Mouse (Mus musculus): Measurements from ENCODE around the gene Krtap1-3. TPM values are rescaled to one million over a fixed set of nuclear protein-coding genes. Genes with fewer than 3 reads are reported as not detected.

Krtap1-3 gene
- polyA plus RNA-seq, 1 experiment from 2014 or later, result not detected

GRCm38 (mm10) chr11:99585096-99585495, 6.0 kb downstream of the Krtap1-3 start:
- Histone ChIP-seq H3K9me3 (no peaks in the 10 kb centered on the region), H3K4me2 (no peak overlapping the region), H3K36me3 (replicated peaks) (no peaks in the 10 kb centered on the region), H3K4me1 (no peaks in the 10 kb centered on the region), H3K27me3 (no peaks in the 10 kb centered on the region; the same call in 1 of the 2 replicates), H3K4me3 (replicated peaks) (no peak overlapping the region), H3K9ac (no peak overlapping the region), H3K27ac (no peak overlapping the region)
- WGBS, result 95% methylated on average over 7 of the region's 7 CpGs
- no peak for ATAC-seq (ENCODE audit: low FRiP score)

- WGBS, result 85% methylated on average over 5 of the region's 5 CpGs
These were observed 7.9 kb downstream of the Krtap1-3 start, which contains the start of gene Krtap1-4 for GRCm38 (mm10) chr11:99583245-99583704. Gene Krtap1-4, minus strand, starts transcription at chr11:99583654.

GRCm38 (mm10) chr11:99581564-99581963, 9.6 kb downstream of the Krtap1-3 start:
- Histone ChIP-seq H3K4me1 (no peaks in the 10 kb centered on the region), H3K4me2 (no peak overlapping the region), H3K9ac (no peak overlapping the region), H3K27me3 (no peaks in the 10 kb centered on the region; the same call in 1 of the 2 replicates), H3K4me3 (replicated peaks) (no peak overlapping the region), H3K27ac (no peak overlapping the region), H3K9me3 (no peaks in the 10 kb centered on the region), H3K36me3 (replicated peaks) (no peaks in the 10 kb centered on the region)
- ATAC-seq (ENCODE audit: low FRiP score), result no peak
- 79% methylated on average over 6 of the region's 6 CpGs for WGBS

More at GRCm38 (mm10) chr11:99583245-99583704, 7.9 kb downstream of the Krtap1-3 start, which contains the start of gene Krtap1-4:
- ATAC-seq (ENCODE audit: low FRiP score), result no peak
- no peaks in the 10 kb centered on the region; the same call in 1 of the 2 replicates for H3K27me3 ChIP-seq
- H3K36me3 ChIP-seq (replicated peaks), result no peaks in the 10 kb centered on the region
- H3K4me3 ChIP-seq (replicated peaks), result no peak within 1 kb of the TSS
- H3K9me3 ChIP-seq, result no peaks in the 10 kb centered on the region
- H3K4me1 ChIP-seq, result no peaks in the 10 kb centered on the region
- H3K9ac ChIP-seq, result no peak within 1 kb of the TSS
- no peak within 1 kb of the TSS for H3K4me2 ChIP-seq
- H3K27ac ChIP-seq, result no peak within 1 kb of the TSS

GRCm38 (mm10) chr11:99581051-99581450, 10.1 kb downstream of the Krtap1-3 start:
- no peak overlapping the region for H3K4me3 ChIP-seq (replicated peaks)
- H3K27ac ChIP-seq, result no peak overlapping the region
- no peak overlapping the region for H3K4me2 ChIP-seq
- H3K36me3 ChIP-seq (replicated peaks), result no peaks in the 10 kb centered on the region
- WGBS, result 93% methylated on average over 5 of the region's 5 CpGs
- H3K9ac ChIP-seq, result no peak overlapping the region
- no peaks in the 10 kb centered on the region; the same call in 1 of the 2 replicates for H3K27me3 ChIP-seq
- no peaks in the 10 kb centered on the region for H3K4me1 ChIP-seq
- no peak for ATAC-seq (ENCODE audit: low FRiP score)
- H3K9me3 ChIP-seq, result no peaks in the 10 kb centered on the region

- Histone ChIP-seq H3K9ac (no peak within 1 kb of the TSS), H3K4me1 (no peaks in the 10 kb centered on the region), H3K27me3 (no peaks in the 10 kb centered on the region; the same call in 1 of the 2 replicates), H3K9me3 (no peaks in the 10 kb centered on the region), H3K4me2 (no peak within 1 kb of the TSS), H3K27ac (no peak within 1 kb of the TSS), H3K4me3 (replicated peaks) (no peak within 1 kb of the TSS), H3K36me3 (replicated peaks) (no peaks in the 10 kb centered on the region)
- WGBS, result 87% methylated on average over 6 of the region's 6 CpGs
- no peak for ATAC-seq (ENCODE audit: low FRiP score)
These were observed 10.5 kb downstream of the Krtap1-3 start, which contains the start of gene Krtap1-5 for GRCm38 (mm10) chr11:99580636-99581035. Gene Krtap1-5, minus strand, starts transcription at chr11:99581016.

- Histone ChIP-seq H3K9ac (no peak overlapping the region), H3K27me3 (no peaks in the 10 kb centered on the region), H3K9me3 (no peaks in the 10 kb centered on the region), H3K4me1 (no peaks in the 10 kb centered on the region), H3K36me3 (replicated peaks) (no peaks in the 10 kb centered on the region), H3K4me2 (peak overlapping the region; percentile 45), H3K4me3 (replicated peaks) (no peak overlapping the region), H3K27ac (no peak overlapping the region)
- 0% methylated on average over 7 of the region's 7 CpGs for WGBS
- ATAC-seq (ENCODE audit: low FRiP score), result peak; percentile 81; the same call in 1 of the 2 replicates
These were observed 17.0 kb downstream of the Krtap1-3 start for GRCm38 (mm10) chr11:99574106-99574505.

GRCm38 (mm10) chr11:99573164-99573563, 18.0 kb downstream of the Krtap1-3 start:
- no peaks in the 10 kb centered on the region for H3K4me1 ChIP-seq
- no peak overlapping the region for H3K4me3 ChIP-seq (replicated peaks)
- no peak overlapping the region for H3K4me2 ChIP-seq
- H3K36me3 ChIP-seq (replicated peaks), result no peaks in the 10 kb centered on the region
- H3K27ac ChIP-seq, result no peak overlapping the region
- no peak overlapping the region for H3K9ac ChIP-seq
- no peaks in the 10 kb centered on the region for H3K9me3 ChIP-seq
- 19% methylated on average over 4 of the region's 4 CpGs for WGBS
- no peaks in the 10 kb centered on the region for H3K27me3 ChIP-seq
- ATAC-seq (ENCODE audit: low FRiP score), result no peak

GRCm38 (mm10) chr11:99566530-99566929, 24.6 kb downstream of the Krtap1-3 start, which contains the start of gene Krtap3-1:
Gene Krtap3-1, minus strand, starts transcription at chr11:99566630.
- ATAC-seq (ENCODE audit: low FRiP score), result no peak
- Histone ChIP-seq H3K27me3 (no peaks in the 10 kb centered on the region), H3K9ac (no peak within 1 kb of the TSS), H3K36me3 (replicated peaks) (no peaks in the 10 kb centered on the region), H3K27ac (no peak within 1 kb of the TSS), H3K4me2 (no peak within 1 kb of the TSS), H3K9me3 (no peaks in the 10 kb centered on the region), H3K4me3 (replicated peaks) (no peak within 1 kb of the TSS), H3K4me1 (no peaks in the 10 kb centered on the region)
- 87% methylated on average over 7 of the region's 7 CpGs for WGBS

GRCm38 (mm10) chr11:99562580-99562979, 28.6 kb downstream of the Krtap1-3 start:
- ATAC-seq (ENCODE audit: low FRiP score), result no peak

GRCm38 (mm10) chr11:99559366-99559765, 31.8 kb downstream of the Krtap1-3 start, which contains the start of gene Gm11939:
Gene Gm11939, minus strand, starts transcription at chr11:99559466.
- no peaks in the 10 kb centered on the region for H3K9me3 ChIP-seq
- no peak within 1 kb of the TSS for H3K9ac ChIP-seq
- H3K4me1 ChIP-seq, result no peaks in the 10 kb centered on the region
- no peaks in the 10 kb centered on the region for H3K36me3 ChIP-seq (replicated peaks)
- no peaks in the 10 kb centered on the region for H3K27me3 ChIP-seq
- no peak within 1 kb of the TSS for H3K4me3 ChIP-seq (replicated peaks)
- no peak for ATAC-seq (ENCODE audit: low FRiP score)
- no peak within 1 kb of the TSS for H3K4me2 ChIP-seq
- 92% methylated on average over 9 of the region's 9 CpGs for WGBS
- H3K27ac ChIP-seq, result no peak within 1 kb of the TSS

More at GRCm38 (mm10) chr11:99562580-99562979, 28.6 kb downstream of the Krtap1-3 start:
- Histone ChIP-seq H3K27me3 (no peaks in the 10 kb centered on the region), H3K36me3 (replicated peaks) (no peaks in the 10 kb centered on the region), H3K4me2 (no peak overlapping the region), H3K9me3 (no peaks in the 10 kb centered on the region), H3K27ac (no peak overlapping the region), H3K9ac (no peak overlapping the region), H3K4me1 (no peaks in the 10 kb centered on the region), H3K4me3 (replicated peaks) (no peak overlapping the region)
- WGBS, result 82% methylated on average over 6 of the region's 6 CpGs

- no peaks in the 10 kb centered on the region for H3K9me3 ChIP-seq
- H3K27me3 ChIP-seq, result no peaks in the 10 kb centered on the region
- H3K9ac ChIP-seq, result no peak overlapping the region
- H3K36me3 ChIP-seq (replicated peaks), result no peaks in the 10 kb centered on the region
- 96% methylated on average over 3 of the region's 3 CpGs for WGBS
- H3K27ac ChIP-seq, result no peak overlapping the region
- H3K4me2 ChIP-seq, result no peak overlapping the region
- H3K4me1 ChIP-seq, result no peaks in the 10 kb centered on the region
- no peak for ATAC-seq (ENCODE audit: low FRiP score)
- no peak overlapping the region for H3K4me3 ChIP-seq (replicated peaks)
These were observed 33.0 kb downstream of the Krtap1-3 start for GRCm38 (mm10) chr11:99557976-99558745.

- WGBS, result 100% methylated on average over 2 of the region's 2 CpGs
- Histone ChIP-seq H3K27me3 (peaks cover 3% of the 10 kb centered on the region; the same call in 1 of the 2 replicates), H3K36me3 (replicated peaks) (no peaks in the 10 kb centered on the region), H3K4me1 (no peaks in the 10 kb centered on the region), H3K9ac (no peak within 1 kb of the TSS), H3K4me3 (replicated peaks) (no peak within 1 kb of the TSS), H3K27ac (no peak within 1 kb of the TSS), H3K4me2 (no peak within 1 kb of the TSS), H3K9me3 (no peaks in the 10 kb centered on the region)
- no peak for ATAC-seq (ENCODE audit: low FRiP score)
These were observed 34.4 kb downstream of the Krtap1-3 start, which contains the start of gene Krtap3-2 for GRCm38 (mm10) chr11:99556753-99557152. Gene Krtap3-2, minus strand, starts transcription at chr11:99556853.

All from forebrain, embryonic 12.5 days (tissue).